Mouse (Mus musculus) lung, postnatal 10 days (tissue): Measurements from ENCODE around the gene Acad10.
"Not testable (repeated sequence)": the region's sequence is repeated elsewhere in the genome, so short reads cannot be mapped to it uniquely, and the experiment has no call there.

Source experiments
- DNase-seq: peaks from one replicate; pipeline ENCODE4 v3.0.0; 2021

Acad10 gene

DNA sequence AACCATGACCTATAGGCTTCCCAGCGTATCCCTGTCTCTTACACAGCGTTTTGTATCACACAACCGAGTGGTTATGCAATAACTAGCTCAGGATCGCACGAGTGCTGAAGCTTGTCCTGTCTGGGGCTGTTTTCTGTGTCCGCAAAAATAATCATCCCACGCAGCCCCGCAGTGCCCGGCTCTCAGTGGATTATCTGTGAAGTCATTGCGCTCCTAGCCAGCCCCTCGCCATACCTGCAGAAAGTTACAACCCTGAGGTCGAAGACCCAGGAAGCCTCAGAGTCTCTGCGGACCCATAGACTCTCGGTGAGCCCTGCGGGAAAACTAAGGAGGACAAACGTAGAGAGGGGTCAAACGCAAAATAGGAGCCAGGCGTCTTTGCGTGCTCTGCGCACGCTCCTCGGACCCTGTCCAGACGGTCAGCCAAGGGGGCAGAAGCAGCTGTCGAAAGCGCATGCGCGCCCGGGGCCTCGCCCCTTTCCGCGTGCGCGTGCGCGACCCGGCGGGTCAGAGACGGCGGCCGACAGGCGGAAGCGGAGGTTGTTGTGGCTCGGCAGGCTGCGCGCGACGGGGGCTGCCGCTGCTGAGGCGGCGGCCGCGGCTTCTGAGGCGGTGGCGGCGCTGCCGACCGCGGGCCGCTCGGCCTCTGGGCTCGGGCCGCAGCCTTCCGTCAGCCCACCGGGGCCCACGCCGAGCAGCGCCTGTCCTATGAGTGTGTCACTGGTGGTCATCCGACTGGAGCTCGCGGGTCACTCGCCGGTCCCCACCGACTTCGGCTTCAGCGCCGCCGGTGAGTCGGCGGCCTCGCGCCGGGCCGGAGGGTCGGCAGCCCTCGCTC lies at the start of gene Acad10, which contains the start of gene Brap:
TSS of gene Acad10 (minus strand) at position 456 of the 838 bp plus-strand sequence.
TSS of gene Brap (plus strand) at position 505 of the 838 bp plus-strand sequence.
- peak; percentile 95 for DNase-seq

DNA sequence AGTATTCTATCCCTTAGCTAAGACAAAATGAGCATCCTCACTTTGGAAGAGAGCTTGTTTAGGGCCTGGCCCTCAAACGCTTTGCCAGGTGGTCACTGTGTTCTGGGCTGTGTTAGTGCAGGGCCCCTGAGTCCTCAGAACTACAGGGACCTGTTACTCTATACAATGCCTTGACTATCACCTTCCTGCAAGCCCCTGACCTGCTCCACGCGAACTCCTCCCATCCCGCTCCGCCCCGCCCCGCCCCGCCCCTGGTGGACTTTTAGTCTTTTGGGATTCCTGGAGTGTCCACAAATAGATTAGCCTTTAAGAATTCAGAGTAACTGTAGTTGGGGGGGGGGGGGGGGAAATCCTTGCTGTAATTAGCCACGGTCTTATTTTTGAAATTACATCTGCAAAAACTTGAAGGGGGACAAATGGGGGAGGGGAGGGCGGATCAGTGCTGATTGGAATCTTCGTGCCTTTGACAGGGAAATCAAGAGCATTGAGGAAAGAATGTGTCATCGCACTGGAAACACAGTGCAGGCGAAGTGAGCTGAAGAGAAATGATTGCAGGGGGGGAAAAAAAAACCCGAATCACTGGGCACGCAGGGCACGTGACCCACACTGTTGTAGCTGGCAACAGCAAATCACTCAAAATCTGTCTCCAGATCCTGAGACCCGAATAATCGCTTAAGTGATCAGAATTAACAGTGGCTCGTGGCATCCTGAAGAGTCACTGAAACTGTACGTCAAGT lies 44.4 kb upstream of the Acad10 start:
- peak; percentile 18 for DNase-seq

DNA sequence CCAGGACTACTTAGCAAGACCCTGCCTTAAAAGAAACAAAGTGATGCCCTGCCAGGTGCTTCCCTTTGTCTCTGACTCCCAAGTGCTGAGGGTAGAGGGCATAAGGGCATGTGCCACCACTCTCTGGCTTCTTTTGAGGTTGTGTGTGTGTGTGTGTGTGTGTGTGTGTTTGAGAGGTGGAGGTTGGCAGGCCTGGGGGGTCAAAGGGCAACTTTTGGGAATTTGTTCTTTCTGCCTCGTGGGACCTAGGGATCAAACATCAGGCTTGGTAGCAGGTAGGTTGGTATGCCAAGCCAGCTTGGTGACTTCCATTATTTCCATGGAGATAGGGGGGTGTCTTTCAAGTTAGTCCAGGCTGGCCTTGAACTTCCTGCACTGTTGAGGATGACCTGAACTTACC lies 43.0 kb upstream of the Acad10 start:
- DNase-seq, result no peak

DNA sequence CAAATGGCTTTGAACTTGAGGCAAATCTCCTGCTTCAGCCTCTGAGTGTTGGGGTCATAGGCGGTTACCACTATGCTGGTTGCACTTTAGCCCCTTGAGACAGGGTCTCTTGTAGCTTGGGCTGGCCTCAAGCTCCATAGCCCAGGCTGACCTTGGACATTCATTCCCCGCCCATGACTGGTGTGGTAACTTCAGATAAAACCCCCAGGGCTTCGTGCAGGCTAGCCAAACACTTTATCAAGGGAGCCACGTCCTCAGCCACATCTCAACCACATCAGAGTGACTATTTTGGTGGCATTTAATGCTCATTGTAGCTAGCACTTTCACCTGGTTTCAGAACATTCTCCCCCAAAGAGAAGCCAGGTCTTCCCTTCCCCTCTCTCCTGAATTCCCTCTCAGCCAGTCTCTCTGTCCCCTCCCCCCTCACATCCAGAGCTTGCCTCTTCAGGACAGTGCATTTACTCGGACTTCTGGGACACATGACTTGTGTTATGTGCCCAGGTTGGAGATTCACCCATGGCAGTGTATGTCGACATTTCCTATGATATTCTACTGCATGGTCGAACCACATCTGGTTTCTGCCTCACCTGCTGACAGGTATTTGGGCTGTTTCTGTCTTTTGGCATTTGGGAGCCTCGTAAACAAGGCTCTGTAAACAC lies 40.9 kb upstream of the Acad10 start:
- no peak for DNase-seq

DNA sequence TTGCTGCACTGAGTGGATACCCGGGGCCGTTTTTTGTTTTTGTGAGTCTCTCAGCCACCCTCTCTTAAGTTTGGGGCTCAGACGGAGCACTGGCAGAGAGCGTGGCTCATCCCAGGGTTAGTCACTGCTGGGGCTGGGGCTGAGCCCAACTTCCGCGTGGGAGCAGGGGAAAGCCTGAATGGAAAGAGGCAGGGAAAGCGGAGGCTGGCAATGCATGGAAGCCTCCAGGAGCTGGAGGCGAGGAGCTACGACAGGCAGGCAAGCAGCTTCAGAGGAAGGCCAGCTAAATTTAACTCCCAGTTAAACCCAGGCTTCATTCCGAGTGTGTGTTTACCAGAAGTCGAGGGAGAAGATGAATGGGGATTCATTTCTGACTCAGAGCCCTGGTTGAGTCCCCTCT lies 40.2 kb upstream of the Acad10 start:
- peak; percentile 48 for DNase-seq

DNA sequence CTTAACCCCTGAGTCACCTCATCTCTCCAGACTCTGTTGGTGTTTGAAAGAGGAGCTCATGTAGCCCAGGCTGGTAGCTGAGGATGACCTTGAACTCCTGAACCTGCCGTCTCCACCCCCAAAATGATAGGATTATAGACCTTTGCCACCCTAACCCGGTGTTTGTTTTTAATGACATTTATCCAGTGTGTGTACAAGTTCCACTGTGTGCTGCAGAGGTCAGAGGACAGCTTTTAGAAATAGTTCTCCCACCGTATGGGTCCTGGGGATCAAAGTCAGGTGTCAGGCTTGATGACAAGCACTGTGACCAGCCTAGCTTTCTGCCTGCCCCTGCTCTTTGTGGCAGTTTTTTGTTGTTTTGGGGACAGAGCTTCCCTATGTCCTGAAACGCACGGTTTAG lies 39.6 kb upstream of the Acad10 start:
- DNase-seq, result no peak

DNA sequence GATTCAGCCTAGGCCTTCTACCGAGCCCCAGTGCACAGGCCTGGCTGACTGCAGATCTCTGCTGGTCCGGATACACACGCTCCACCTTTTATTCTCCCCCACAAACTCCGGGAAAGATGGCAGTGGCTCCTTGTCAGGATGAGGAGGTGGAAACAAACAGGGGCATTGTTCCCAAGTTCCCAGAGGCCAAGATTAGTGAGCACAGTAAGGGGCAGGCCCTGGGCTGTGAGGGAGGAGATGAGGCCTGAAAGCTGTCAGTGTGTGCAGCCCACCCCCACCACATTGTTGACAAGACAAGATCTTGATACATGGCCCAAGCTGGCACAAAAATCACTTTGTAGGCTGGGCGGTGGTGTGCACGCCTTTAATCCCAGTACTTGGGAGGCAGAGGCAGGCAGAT lies 36.4 kb upstream of the Acad10 start:
- DNase-seq, result no peak

DNA sequence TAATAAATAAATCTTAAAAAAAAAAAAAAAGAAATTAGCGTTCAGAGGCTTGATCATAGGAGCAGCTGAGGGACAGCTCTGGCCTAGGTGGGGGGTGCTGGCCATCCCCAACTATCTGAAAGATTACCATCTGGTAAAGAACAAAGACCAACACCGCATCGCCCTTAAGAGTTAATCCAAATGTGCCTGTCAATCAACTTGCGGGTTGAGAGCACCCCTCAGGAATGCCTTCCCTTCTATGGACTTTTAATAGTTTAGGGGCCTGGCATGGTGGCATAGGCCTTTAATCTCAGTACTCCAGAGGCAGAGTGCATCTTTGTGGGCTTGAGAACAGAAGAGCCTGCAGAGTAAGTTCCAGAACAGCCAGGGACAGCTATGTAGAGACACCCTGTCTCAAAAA lies 32.6 kb upstream of the Acad10 start:
- no peak for DNase-seq

DNA sequence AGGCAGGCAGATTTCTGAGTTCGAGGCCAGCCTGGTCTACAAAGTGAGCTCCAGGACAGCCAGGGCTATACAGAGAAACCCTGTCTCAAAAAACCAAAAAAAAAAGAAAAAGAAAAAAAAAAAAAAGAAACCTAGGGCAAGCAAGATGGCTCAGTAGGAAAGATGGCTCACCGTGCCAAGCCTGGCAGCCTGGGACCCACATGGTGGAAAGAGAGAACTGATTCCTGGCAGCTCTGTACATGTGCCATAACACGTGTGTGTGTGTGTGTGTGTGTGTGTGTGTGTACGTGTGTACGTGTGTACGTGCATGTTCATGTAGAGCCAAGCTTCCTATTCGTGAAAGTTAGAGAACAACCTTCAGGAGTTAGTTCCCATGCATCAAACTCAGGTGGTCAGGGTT lies 31.1 kb upstream of the Acad10 start:
- DNase-seq, result not testable (repeated sequence)

DNA sequence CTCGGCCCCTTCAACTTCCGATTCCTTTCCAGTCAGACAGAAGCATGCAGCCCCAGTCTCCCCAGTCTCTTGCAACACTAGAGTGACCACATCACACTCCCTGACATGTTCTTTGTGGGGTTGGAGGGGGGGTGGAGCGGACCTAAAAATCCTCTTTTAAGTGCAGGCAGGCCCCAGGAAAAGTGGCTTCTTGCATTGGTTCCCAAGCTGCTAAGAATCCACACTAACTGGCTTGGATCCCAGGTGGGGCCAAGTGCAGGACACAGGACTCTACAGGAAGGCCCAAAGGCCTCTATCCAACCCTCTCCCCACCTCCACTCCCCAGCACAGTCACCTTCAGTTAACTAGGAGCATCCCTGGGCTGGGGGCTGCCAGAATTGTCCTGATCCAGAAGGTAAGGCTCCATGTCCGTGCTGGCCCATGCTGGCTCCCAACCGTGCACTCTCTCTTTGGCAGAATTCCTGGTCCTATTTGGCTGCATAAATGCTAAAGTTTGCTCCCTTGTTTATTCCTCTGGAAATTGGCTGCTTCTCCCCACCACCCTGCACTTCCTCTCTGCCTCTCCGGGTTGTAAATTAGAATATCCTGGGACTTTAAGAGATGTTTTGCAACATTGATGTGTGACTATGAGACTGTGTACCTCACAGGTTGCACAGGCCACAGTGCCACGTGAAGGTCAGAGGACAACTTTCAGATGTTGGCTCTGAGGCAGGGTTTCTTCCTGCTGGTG lies 30.3 kb upstream of the Acad10 start:
- DNase-seq, result peak; percentile 69

DNA sequence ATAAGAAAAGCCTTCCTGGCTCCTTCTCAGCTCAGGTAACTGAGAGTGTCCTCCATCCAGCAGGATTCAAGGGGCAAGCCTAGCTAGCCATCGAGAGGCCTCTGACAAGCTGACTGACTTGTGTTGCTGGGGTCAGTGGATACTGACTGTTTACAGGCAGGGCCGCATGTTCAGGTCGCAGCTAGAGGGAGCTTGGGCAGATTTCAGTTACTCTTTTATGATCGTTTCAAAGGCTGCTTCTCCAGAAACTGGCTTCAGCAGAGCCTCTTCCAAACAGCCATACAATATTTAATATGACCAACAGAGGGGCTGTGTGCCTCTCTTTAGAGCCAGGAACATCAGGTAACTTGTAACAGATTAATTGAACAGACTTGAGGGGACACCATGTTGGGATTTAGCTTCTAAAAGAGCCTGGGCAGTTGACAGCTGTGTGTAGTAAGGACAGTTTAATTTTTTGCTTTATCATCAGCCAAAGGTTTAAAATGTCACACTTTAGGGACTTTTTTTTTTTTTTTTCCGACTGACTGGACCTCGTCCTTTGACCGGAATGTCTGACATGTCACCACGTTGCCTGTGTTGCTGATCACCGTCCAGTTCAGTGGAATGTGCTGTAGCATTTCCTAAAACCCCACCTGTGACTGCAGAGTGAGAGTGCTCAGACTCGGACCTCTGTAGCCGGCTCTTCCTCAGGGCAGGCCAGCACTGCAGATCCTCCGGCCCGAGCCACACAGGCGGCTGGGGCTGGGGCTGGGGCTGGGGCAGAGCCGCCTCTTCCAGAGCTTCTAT lies 26.0 kb upstream of the Acad10 start:
- DNase-seq, result peak; percentile 19

DNA sequence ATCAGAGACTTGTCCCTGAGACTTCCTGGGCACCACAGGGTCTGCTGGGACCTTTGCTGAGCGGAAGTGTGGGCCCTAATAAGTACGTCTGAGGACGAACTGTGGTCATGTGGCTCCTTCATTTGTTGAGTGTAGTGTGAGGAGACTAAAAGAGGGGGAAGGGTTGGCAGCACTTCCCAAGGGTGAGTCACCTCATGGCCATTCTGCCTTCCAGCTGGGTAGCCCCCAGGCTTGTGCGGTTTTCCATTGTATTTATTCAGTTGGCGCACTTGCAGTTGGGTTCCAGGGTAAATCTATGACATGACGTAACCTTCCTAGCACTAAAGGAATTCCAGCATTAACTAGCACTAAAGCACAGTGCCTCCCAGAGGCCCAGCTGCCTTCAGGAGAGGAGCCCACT lies 25.2 kb upstream of the Acad10 start:
- DNase-seq, result peak; percentile 32

DNA sequence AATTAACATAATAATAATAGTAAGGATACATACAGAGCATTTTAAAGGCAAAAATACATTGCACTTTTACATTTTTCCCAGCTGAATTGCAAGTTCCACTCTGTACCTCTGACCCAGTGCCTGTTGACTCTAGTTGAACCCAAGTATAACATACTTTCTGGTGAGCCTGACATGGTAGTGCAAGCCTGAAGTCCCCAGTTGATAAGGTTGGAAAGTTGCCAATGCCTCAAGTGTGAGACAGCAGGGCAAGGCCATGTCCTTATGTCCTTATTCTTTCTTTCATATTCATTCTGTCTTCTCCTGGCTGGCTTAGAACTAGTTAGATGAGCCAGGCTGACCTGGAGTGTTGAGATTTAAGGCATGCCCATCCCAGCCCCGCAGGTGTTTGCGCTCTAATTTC lies 21.9 kb upstream of the Acad10 start:
- DNase-seq, result no peak

DNA sequence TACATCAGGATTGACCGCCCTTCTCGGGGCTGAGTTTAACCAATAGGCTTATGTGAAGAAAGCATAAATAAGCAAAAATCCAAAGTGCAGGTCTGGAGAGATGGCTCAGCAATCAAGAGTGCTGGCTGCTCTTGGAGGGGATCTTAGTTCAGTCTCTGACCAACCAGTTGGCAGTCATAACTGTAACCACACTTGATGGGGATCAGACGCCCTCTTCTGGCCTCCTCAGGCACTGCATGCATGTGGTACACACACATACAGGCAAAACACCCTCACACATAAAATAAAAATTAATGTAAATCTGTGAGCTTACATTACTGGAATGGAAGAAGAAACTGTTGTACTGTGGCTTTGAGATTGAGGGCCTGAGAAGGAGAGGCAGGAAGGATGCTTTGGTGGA lies 10.1 kb upstream of the Acad10 start:
- peak; percentile 41 for DNase-seq

DNA sequence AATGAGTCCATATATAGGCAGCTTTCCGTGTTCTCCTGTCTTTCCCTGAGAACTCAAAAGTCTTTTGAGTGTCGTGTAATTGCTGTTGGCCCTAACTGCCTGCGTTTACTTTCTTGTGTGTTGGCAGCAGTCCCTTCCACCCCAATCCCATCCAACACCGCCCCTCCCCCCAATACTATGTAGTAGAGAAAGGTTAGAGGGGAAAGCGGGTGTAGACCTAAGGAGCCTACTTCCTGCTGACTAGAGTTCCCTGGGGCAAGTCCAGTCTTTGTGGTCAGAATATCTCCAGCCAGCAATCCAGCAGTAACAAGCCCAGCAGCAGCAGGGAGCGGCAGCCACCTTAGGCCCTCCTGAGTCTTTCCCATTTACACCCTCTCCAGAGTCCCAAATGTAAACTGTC lies 8.1 kb upstream of the Acad10 start:
- DNase-seq, result peak; percentile 46

DNA sequence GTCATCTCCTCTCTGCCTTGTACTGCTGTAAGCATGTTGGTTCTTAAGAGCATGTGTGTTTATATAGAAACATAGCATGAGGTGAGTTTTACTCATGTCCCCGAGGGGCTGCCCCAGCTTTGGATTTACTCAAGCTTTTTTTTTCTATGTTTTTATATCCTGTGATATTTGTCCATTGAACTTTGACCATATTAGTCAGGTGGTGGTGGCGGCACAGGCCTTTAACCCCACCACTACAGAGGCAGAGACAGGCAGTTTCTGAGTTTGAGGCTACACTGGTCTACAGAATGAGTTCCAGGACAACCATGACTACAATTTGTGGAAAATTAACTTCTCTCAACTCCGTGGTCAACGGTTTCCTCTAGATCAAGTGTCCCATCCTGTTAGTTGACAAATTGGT lies 6.8 kb upstream of the Acad10 start:
- no peak for DNase-seq

DNA sequence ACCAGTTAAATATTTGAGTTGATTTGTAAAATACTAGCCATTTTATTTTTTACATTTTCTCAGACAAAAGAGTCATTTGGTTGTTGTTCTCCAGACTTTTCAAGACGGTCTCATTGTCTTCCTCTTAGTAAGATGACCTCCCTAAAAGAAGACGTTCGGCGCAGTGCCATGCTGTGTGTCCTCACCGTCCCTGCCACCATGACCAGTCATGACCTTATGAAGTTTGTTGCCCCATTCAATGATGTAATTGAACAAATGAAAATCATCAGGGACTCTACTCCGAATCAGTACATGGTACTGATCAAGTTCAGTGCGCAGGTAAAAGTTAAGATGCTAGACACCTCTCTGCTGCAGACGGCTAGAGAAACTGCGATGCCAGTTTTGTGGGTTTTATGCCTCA lies 4.7 kb upstream of the Acad10 start:
- DNase-seq, result no peak

DNA sequence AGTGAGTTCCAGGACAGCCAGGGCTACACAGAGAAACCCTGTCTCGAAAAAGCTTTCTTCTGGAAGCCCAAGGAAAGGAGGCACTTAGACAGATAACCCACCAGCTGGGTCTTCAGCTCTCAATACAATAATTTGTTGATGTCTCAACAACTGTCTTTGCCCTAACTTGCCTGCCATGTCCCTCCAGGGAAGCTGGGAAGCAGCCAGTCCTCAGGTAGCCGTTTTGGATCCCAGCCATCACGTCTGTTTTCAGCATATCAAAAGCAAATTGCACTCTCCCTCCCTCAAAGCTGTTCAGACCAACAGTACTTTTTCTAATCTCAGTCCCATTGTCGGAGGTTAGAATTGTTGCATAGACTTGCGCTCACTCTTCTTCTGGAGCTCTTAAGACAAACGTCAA lies 3.8 kb upstream of the Acad10 start:
- no peak for DNase-seq

DNA sequence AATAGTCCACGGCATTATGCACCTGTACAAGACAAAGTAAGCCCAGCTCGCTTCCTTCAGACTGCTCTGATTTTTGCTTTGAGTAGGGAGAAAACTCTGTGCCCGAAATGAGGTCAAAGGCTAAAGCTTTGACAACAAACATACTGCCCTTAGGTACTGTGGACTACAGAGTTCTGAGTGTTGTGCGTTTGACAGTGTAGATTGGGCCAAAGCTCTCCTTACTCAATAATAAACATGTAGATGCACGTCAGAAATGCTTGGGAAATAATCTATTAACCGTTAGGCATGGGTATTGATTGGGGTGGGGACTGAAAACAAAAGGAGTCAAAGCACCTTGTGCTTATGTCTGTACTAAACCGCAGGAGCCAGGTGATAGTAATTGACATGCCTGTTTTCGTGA lies 3.1 kb upstream of the Acad10 start:
- DNase-seq, result no peak

DNA sequence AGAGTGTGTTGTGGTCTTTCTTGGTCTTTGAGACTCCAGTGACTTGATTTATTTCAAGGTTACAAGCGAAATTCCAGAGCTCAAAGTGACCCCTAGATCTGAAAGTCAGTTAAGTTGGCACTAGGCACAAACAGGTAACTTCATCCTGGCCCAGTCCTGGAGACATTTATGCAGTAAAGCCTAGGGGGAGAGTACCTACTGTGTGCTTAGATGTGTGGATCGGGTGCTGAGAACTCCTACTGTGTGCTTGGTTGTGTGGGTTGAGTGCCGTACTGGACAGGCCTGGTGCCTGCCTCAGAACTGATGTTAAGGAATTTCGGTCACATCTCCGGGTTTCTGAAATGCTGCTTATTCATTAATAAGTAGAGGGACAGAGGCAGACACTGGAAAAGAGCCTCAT lies 1.2 kb upstream of the Acad10 start:
- no peak for DNase-seq

DNA sequence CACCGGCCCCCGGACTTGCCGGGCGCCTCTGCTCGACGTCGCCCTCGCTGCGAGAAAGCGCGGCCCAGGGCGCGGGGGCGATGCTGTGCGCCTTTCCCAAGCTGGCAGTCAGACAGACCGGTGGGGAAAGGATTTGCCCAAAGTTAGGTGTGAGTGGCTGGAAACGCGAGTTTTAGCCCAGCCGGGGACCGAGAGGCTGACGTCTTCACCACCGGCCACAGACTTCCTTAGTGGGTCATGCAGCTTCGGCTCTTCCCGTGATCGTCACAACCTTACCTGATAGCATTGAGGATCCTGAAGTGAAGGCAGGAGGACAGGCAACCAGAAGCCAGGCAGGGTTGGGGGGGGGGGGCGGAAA lies 562 bp upstream of the Acad10 start:
- peak; percentile 30 for DNase-seq

DNA sequence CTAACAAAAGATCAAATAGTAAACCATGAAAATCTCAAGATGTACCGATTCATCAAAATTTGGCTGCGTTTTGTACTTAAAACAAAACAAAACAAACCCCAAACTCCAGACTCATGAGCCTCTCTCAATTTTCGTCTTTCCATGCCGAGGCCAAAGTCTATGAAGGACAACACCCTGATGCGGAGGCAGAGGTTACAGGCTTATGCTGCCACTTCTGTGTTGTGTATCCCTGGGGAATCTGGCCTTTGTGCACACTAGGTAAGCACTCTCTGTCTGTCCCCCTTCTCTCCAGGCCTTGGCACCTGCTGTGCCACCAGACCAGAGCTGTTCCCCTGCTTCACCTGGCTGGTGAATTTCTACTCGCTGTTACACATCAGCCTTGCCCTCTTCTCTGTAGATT lies 2.7 kb downstream of the Acad10 start:
- not testable (repeated sequence) for DNase-seq
